Mouse (Mus musculus) stomach, postnatal 0 days (tissue): ENCODE measurements around the gene Topbp1.

Experiments used
- CTCF ChIP-seq: IDR thresholded peaks from 2 replicates; pipeline ENCODE4 v1.5.1; 2016; ENCODE audit warnings: antibody characterized with exemption, low read depth, mild to moderate bottlenecking, moderate library complexity
- EP300 ChIP-seq: optimal IDR thresholded peaks from 2 replicates; pipeline ENCODE3; 2016; ENCODE audit warnings: antibody characterized with exemption

- TF ChIP-seq CTCF = peak; percentile 35
- no peak for TF ChIP-seq EP300
Measured at GRCm38 (mm10) chr9:103265778-103266177, 39.2 kb upstream of the Topbp1 start.
